Mouse (Mus musculus): ENCODE results near the gene Dlgap3.

DNA sequence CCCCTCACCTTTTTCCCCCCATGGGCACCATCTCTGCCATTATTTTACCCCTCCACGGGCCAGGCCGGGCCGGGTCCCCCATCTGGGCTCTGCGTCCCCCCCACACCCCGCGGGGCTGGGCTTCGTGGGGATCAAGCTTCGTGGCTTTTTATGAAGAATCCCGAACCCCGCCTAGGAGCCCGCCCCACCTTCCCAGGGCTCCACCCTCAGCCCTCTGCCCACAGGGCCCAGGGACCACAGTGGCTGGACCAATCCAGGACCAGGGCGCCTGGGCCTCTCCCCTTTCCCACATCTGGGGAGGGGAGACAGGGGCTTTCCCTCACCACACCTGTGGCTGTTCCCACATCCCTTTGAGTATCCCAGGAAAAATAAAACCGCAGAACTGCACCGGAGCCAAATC, 67.6 kb downstream of the Dlgap3 start:
- no peak for TF ChIP-seq GATA1 (IDR thresholded peaks at IDR 0.05; ENCODE audit: low read length)
- TF ChIP-seq TAL1 (IDR thresholded peaks at IDR 0.05; ENCODE audit: low read length): no peak
